Mouse (Mus musculus): ENCODE data around the gene Scamp2.

DNA sequence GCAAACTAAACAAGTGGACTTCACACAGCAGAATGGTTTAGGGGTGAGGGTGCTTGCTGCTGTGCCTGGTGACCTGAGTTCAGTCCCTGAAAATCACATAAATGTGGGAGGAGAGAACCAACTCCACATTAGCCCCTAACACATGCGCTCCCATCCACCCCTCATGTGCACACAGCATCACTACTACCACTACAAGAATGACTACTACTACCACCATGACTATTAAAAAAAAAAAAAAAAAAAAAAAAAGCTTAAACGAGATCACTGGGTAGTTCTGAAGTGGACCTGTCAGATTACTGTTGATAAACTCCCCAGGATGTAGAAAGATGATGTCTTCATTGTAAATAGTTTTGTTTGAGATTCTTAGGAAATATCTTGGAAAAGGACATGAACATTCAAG, 1.2 kb upstream of the Scamp2 start:
- no peak for TF ChIP-seq CTCF (conservative IDR thresholded peaks at IDR 0.05; ENCODE audit: low read length)
- no peak for TF ChIP-seq NANOG (IDR thresholded peaks at IDR 0.05; ENCODE audit: borderline replicate concordance, low read length)

Data from E14TG2a.4 (cell line).